Mouse (Mus musculus) neural tube, embryonic 15.5 days (tissue): Measurements from ENCODE around the gene Rfx5. TPM values are rescaled to one million over a fixed set of nuclear protein-coding genes. Genes with fewer than 3 reads are reported as not detected.
"Not testable (repeated sequence)": the region's sequence is repeated elsewhere in the genome, so short reads cannot be mapped to it uniquely, and the experiment has no call there.

Source experiments
- ATAC-seq: fragments of 200-750 bp; cut with Nextera tagmentation; 2 replicates; pipeline ENCODE4 v1.8.0; 2017; ENCODE audit warnings: mild to moderate bottlenecking, moderate TSS enrichment, moderate library complexity; ENCODE audit not compliant: low FRiP score
- H3K27ac ChIP-seq: fragments of 300-500 bp; sonication (generic); replicated peaks from 2 replicates; pipeline ENCODE4 v1.5.1; 2015; ENCODE audit warnings: mild to moderate bottlenecking, inconsistent platforms
- H3K27me3 ChIP-seq: fragments of 300-500 bp; sonication (generic); replicated peaks from 2 replicates; pipeline ENCODE4 v1.6.1; 2015; ENCODE audit warnings: inconsistent platforms
- H3K36me3 ChIP-seq: fragments of 300-500 bp; sonication (generic); 2 replicates; pipeline ENCODE4 v1.6.1; 2015; ENCODE audit warnings: inconsistent platforms
- H3K4me1 ChIP-seq: fragments of 300-500 bp; sonication (generic); 2 replicates; pipeline ENCODE4 v1.6.1; 2015; ENCODE audit warnings: inconsistent platforms
- H3K4me2 ChIP-seq: fragments of 300-500 bp; sonication (generic); 2 replicates; pipeline ENCODE4 v1.6.1; 2015; ENCODE audit warnings: inconsistent platforms, mild to moderate bottlenecking, moderate library complexity
- H3K4me3 ChIP-seq: fragments of 300-500 bp; sonication (generic); replicated peaks from 2 replicates; pipeline ENCODE4 v1.5.1; 2015; ENCODE audit warnings: mild to moderate bottlenecking, inconsistent platforms
- H3K9ac ChIP-seq: fragments of 300-500 bp; sonication (generic); replicated peaks from 2 replicates; pipeline ENCODE4 v1.6.1; 2015; ENCODE audit warnings: mild to moderate bottlenecking, inconsistent platforms
- H3K9me3 ChIP-seq: fragments of 300-500 bp; sonication (generic); replicated peaks from 2 replicates; pipeline ENCODE4 v1.6.1; 2016; ENCODE audit warnings: inconsistent platforms
- WGBS: fragments of 180-500 bp; shearing (Covaris S2); methylation state at CpG from one replicate; pipeline ENCODE4 v1.1.7; 2015; ENCODE audit warnings: mixed read lengths; 5-methylcytosine and 5-hydroxymethylcytosine counted together
- polyA plus RNA-seq: library from polyadenylated mRNA; unstranded; fragments of >200 nt; fragmentation: Nextera tagmentation; extraction: Ambion mirVana; gene quantifications from 2 replicates; pipeline ENCODE4 v1.2.1, GENCODE M21; 2015

Gene Rfx5
- 7.1 and 8.0 TPM in 2 replicates for polyA plus RNA-seq

GRCm38 (mm10) chr3:94953764-94954616 lies at the start of gene Rfx5:
Gene Rfx5 (plus strand): TSS chr3:94954075.
- H3K9ac ChIP-seq = peak within 1 kb of the TSS; percentile 92
- H3K4me1 ChIP-seq = peaks cover 35% of the 10 kb centered on the region
- H3K27ac ChIP-seq = peak within 1 kb of the TSS; percentile 99
- H3K36me3 ChIP-seq = peaks cover 34% of the 10 kb centered on the region
- peak; percentile 97 for ATAC-seq
- no peaks in the 10 kb centered on the region for H3K9me3 ChIP-seq
- H3K27me3 ChIP-seq = no peaks in the 10 kb centered on the region
- peak within 1 kb of the TSS; percentile 60 for H3K4me2 ChIP-seq
- WGBS = under 1% methylated on average over 50 of the region's 50 CpGs
- peak within 1 kb of the TSS; percentile 84 for H3K4me3 ChIP-seq

- H3K4me3 ChIP-seq = not testable (repeated sequence)
These were observed 49.1 kb upstream of the Rfx5 start for GRCm38 (mm10) chr3:94904759-94905158.

GRCm38 (mm10) chr3:94906482-94906881 lies 47.4 kb upstream of the Rfx5 start:
- H3K4me1 ChIP-seq = 0 out of 2 replicates have a peak, but pooled peaks cover 3% of the 10 kb centered on the region
- no peaks in the 10 kb centered on the region for H3K27me3 ChIP-seq
- ATAC-seq = no peak
- H3K9me3 ChIP-seq = no peaks in the 10 kb centered on the region
- no peak overlapping the region for H3K4me3 ChIP-seq
- no peak overlapping the region for H3K4me2 ChIP-seq
- 53% methylated on average over 1 of the region's 1 CpGs for WGBS
- no peak overlapping the region for H3K27ac ChIP-seq
- no peak overlapping the region for H3K9ac ChIP-seq
- H3K36me3 ChIP-seq = no peaks in the 10 kb centered on the region

More at GRCm38 (mm10) chr3:94904759-94905158, 49.1 kb upstream of the Rfx5 start:
- not testable (repeated sequence) for ATAC-seq, H3K9me3 ChIP-seq, H3K9ac ChIP-seq, H3K27ac ChIP-seq, H3K4me1 ChIP-seq, H3K27me3 ChIP-seq, H3K36me3 ChIP-seq, H3K4me2 ChIP-seq
- 65% methylated on average over 3 of the region's 3 CpGs for WGBS

GRCm38 (mm10) chr3:94911050-94911693 lies 42.7 kb upstream of the Rfx5 start:
- Histone ChIP-seq H3K36me3 (no peaks in the 10 kb centered on the region), H3K4me1 (no peaks in the 10 kb centered on the region), H3K9me3 (no peaks in the 10 kb centered on the region), H3K4me3 (no peak overlapping the region), H3K27ac (no peak overlapping the region), H3K27me3 (no peaks in the 10 kb centered on the region), H3K9ac (no peak overlapping the region), H3K4me2 (no peak overlapping the region)
- no peak for ATAC-seq
- WGBS = 83% methylated on average over 2 of the region's 2 CpGs

GRCm38 (mm10) chr3:94913801-94914200 lies 40.1 kb upstream of the Rfx5 start:
- no peaks in the 10 kb centered on the region for H3K4me1 ChIP-seq
- 40% methylated on average over 5 of the region's 5 CpGs for WGBS
- no peak overlapping the region for H3K4me3 ChIP-seq
- no peak overlapping the region for H3K4me2 ChIP-seq
- no peak overlapping the region for H3K27ac ChIP-seq
- H3K36me3 ChIP-seq = no peaks in the 10 kb centered on the region
- H3K9me3 ChIP-seq = no peaks in the 10 kb centered on the region
- ATAC-seq = no peak
- H3K9ac ChIP-seq = no peak overlapping the region
- H3K27me3 ChIP-seq = no peaks in the 10 kb centered on the region

GRCm38 (mm10) chr3:94915903-94916741 lies 37.8 kb upstream of the Rfx5 start:
- no peak overlapping the region for H3K4me2 ChIP-seq
- 88% methylated on average over 7 of the region's 7 CpGs for WGBS
- H3K4me1 ChIP-seq = no peaks in the 10 kb centered on the region
- ATAC-seq = no peak
- H3K4me3 ChIP-seq = no peak overlapping the region
- no peaks in the 10 kb centered on the region for H3K9me3 ChIP-seq
- H3K27me3 ChIP-seq = no peaks in the 10 kb centered on the region
- H3K9ac ChIP-seq = no peak overlapping the region
- H3K36me3 ChIP-seq = no peaks in the 10 kb centered on the region
- H3K27ac ChIP-seq = no peak overlapping the region

- H3K9me3 ChIP-seq = no peaks in the 10 kb centered on the region
- H3K27me3 ChIP-seq = no peaks in the 10 kb centered on the region
- no peaks in the 10 kb centered on the region for H3K36me3 ChIP-seq
- ATAC-seq = no peak
- WGBS = 72% methylated on average over 14 of the region's 14 CpGs
- H3K4me2 ChIP-seq = no peak overlapping the region
- H3K9ac ChIP-seq = no peak overlapping the region
- H3K4me1 ChIP-seq = no peaks in the 10 kb centered on the region
- no peak overlapping the region for H3K27ac ChIP-seq
- no peak overlapping the region for H3K4me3 ChIP-seq
These were observed 36.0 kb upstream of the Rfx5 start for GRCm38 (mm10) chr3:94917816-94918361.

GRCm38 (mm10) chr3:94918845-94919244 lies 35.0 kb upstream of the Rfx5 start:
- H3K4me1 ChIP-seq = no peaks in the 10 kb centered on the region
- WGBS = 47% methylated on average over 4 of the region's 4 CpGs
- H3K9ac ChIP-seq = no peak overlapping the region
- H3K4me2 ChIP-seq = no peak overlapping the region
- no peaks in the 10 kb centered on the region for H3K27me3 ChIP-seq
- H3K36me3 ChIP-seq = no peaks in the 10 kb centered on the region
- no peak overlapping the region for H3K4me3 ChIP-seq
- no peaks in the 10 kb centered on the region for H3K9me3 ChIP-seq
- ATAC-seq = no peak
- no peak overlapping the region for H3K27ac ChIP-seq

- Histone ChIP-seq H3K4me3 (no peak overlapping the region), H3K9me3 (no peaks in the 10 kb centered on the region), H3K4me1 (no peaks in the 10 kb centered on the region), H3K9ac (no peak overlapping the region), H3K27me3 (no peaks in the 10 kb centered on the region), H3K36me3 (no peaks in the 10 kb centered on the region), H3K27ac (no peak overlapping the region), H3K4me2 (no peak overlapping the region)
- WGBS = 54% methylated on average over 3 of the region's 3 CpGs
- ATAC-seq = no peak
These were observed 32.8 kb upstream of the Rfx5 start for GRCm38 (mm10) chr3:94921104-94921503.

- no peak for ATAC-seq
- H3K9me3 ChIP-seq = no peaks in the 10 kb centered on the region
- H3K36me3 ChIP-seq = no peaks in the 10 kb centered on the region
- no peak overlapping the region for H3K9ac ChIP-seq
- H3K4me1 ChIP-seq = no peaks in the 10 kb centered on the region
- H3K27me3 ChIP-seq = no peaks in the 10 kb centered on the region
- H3K27ac ChIP-seq = no peak overlapping the region
- H3K4me2 ChIP-seq = no peak overlapping the region
- no peak overlapping the region for H3K4me3 ChIP-seq
- WGBS = 21% methylated on average over 3 of the region's 3 CpGs
These were observed 31.5 kb upstream of the Rfx5 start for GRCm38 (mm10) chr3:94922333-94922732.

GRCm38 (mm10) chr3:94924688-94925087 lies 29.2 kb upstream of the Rfx5 start:
- Histone ChIP-seq H3K9ac (no peak overlapping the region), H3K9me3 (no peaks in the 10 kb centered on the region), H3K27me3 (no peaks in the 10 kb centered on the region), H3K4me3 (no peak overlapping the region), H3K4me2 (no peak overlapping the region), H3K27ac (no peak overlapping the region), H3K4me1 (no peaks in the 10 kb centered on the region), H3K36me3 (no peaks in the 10 kb centered on the region)
- WGBS = 73% methylated on average over 8 of the region's 8 CpGs
- ATAC-seq = no peak
